Mouse (Mus musculus): Measurements from ENCODE around the gene Spx.

Spx gene

DNA sequence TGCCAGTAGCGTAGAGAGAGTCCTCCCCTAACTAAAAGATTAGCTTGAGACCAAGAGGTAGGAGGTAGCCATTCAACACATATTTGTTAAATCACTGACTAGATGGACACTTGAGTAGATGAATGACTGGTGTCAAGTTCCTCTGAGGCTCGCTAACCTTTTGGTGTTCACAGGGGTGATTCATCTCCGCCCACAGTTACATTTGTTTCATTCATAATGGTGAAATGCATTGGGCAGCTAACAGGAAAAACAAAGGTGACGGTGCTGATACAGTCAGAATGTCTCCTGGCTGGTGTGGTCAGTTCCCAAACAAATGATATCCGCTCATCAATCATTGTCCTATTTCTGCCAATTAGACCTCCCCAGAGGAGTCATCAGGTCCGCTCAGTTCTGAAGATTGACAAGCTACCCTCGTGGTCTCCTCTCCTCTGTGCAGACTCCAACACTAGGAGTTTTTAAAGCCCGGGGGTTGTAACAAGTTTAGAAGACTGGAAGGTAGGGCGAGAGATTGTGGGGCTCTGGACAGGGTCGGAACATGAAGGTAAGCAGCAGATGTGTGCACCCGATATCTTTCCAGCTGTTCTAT is at the start of gene Spx:
TSS of gene Spx (plus strand) at position 536 of the 586 bp plus-strand sequence.
- no peak for DNase-seq (ENCODE audit: low spot score in 2 of 2)

DNA sequence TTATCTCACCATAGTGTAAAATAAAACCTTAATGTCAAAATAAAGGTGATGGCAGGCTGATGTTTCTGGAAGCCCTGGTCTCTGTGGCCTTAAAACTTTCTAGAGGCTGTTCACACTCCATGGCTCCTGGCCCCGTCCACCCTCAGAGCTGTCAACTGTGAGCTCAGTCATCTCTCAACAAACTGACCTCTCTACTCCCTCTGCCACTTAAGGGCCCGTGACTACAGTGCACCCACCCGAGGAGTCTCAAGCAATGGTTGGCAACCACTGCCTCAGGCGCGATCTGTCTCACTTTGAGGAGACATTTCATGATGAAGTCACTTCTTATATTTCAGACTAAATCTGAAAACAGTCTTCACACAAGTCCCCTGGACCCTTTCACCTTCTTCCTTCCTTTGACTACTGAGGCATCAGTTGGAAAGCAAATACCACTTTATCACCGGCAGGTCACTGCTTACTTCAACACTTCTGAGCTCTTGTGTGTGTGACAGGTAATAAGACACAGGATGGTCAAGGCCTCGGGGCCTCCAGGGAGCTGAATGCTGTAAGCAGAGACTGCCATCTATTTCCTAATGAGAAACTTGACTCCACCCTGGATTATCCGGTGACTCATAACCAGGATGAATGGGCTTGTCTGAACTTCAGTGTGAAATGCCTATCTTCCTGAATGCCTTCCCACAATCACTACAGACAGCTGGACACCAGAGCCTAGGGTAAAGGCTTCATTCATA is 47.3 kb upstream of the Spx start:
- no peak for DNase-seq (ENCODE audit: low spot score in 2 of 2)

DNA sequence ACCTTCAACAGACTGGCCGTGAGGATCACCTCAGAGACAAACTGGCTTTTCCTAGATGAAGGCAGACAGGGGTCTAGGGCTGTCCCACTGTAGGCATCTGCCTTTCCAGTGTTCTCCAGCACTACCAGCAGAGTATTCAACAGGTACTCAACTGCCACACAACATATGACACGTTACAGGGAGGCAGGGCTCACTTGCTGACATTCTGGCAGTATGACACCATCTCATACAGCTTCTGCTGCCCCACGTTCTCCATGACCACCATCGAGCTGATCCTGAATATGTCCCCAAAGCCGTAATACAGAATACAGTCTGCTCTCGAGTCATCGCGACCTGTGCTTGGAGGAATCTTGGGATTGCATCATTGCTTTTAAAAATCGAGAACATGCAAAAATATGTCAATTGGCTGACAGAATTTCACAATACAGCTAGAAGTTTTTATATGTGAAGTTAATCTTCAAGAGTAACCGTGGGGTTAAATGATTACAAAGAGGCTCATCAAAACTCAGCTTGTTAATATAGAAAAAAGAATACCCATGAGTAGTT is 46.7 kb upstream of the Spx start:
- DNase-seq (ENCODE audit: low spot score in 2 of 2) = no peak

DNA sequence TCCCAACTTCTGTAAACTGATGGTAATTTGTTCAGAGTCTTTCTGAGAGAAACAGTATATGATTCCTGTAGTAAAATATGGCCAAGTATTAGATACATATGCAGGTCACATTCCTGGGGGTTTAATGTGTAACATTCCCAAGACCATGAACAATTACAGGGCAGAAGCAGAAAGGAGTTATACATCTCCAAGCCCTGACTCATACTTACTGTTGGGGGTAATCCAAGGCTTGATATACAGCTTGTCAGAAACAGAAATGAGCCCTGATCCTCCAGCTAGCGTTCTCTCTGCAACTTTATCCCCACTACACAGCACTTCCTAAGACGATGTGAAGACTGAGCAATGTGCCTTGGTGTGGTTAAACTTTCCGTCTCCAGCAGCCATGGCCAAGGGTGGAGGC is 45.7 kb upstream of the Spx start:
- DNase-seq (ENCODE audit: low spot score in 2 of 2) = no peak

DNA sequence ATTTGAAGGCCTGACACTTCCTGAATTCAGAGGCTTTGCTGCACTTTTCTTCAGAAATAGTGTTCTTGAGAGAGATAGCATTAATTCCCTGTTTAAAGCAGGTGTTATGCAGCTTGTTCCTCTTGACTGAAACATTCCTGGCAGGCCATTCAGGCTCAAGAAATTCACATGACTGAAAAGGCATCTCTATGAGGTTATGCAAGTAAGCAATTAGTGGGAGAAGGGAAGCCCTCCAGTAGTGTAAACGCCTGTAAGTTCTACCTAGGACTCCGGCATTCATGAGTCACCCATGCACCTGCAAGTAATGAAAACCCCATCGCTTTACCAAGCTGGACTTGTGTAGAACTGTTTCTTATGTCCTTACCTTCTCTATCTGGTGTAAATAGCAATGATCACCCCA is 43.7 kb upstream of the Spx start:
- DNase-seq (ENCODE audit: low spot score in 2 of 2) = no peak

DNA sequence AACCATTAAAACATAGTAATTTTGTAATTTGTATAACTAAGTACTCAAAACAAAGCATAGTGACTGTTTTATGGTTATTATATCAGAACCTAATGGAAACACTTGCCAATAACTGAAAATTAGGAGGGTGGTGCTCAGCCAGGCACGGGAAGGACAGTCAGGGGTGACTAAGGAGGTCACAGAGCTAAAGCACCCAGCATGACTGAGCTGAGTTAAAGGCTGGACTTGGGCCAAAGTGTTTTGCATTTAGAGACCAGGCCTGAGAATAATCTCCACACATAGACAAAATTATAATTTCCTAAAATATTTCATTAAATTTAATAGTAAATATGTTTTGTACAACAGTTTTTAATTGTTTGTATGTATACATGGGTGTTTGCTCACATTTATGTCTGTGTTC is 36.2 kb upstream of the Spx start:
- no peak for DNase-seq (ENCODE audit: low spot score in 2 of 2)

DNA sequence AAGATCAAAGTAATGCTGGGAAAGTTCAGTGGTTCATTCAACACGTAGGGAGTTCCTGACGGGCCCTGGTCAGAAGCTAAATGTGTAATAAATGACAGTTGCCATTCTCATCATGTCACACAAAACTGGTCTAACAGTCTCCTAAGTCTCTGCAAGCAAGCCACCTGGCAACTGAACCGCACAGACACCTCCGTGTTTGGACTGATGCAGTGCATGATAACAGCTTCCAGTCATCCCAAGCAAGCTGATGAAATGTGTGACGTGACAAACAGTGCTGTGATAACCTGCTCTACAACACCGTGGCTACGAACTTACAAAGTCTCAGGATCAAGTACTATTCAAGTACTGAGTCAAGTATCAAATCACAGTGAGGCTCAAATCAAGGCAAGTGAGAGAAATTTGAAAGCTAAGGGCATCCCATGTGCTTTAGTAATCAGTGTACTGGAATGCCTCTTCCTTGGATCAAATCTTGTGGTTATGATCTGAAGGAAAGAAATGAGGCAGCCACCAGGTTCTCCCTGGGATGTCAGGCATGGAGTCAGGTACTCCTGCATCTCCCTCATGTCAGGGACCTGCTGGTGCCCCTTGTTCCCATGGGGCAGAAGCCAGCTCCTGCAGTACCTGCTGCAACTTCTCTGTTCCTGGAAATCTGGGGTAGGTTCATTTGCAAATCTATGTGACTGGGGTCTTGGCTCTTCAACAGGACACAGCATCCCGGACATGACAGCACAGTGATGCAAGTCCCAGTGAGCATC is 34.5 kb upstream of the Spx start:
- DNase-seq (ENCODE audit: low spot score in 2 of 2) = no peak

DNA sequence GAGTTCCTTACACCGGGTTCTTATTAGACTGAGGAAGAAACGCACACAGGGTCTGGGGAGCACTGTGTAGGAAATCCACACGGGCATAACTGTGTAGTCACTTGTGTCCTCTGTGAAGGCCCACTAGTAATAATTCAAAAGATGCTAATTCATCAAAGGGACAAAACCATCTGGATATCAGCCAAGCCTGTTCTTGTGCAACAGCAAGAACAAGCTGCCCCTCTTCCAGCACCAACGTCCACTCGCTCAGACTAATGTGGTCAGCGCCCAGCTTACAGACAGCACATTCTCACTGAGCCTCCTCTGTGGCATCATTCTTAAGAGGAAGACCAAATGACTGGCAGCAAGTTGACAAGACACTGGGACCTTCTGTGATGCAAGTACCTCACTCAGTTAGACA is 33.3 kb upstream of the Spx start:
- DNase-seq (ENCODE audit: low spot score in 2 of 2) = no peak

DNA sequence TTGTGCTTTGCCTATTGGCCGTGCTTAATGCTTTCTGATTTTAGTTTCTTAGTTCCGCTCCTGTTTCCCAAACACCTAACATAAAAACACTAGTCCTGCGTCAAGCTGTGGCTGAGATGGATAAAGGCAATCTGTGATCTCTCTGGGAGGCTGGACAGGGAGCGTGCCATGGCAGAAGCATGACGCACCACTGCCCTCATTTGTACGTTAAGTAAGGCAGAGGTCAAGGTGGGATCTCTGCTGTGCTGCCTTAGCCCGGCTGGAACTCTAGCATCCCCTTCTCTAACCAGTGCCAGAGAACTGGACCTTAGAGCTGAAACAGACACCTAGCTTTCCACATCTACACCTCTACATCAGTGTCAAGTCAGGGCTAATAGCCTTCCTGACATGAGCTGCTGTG is 31.6 kb upstream of the Spx start:
- no peak for DNase-seq (ENCODE audit: low spot score in 2 of 2)

DNA sequence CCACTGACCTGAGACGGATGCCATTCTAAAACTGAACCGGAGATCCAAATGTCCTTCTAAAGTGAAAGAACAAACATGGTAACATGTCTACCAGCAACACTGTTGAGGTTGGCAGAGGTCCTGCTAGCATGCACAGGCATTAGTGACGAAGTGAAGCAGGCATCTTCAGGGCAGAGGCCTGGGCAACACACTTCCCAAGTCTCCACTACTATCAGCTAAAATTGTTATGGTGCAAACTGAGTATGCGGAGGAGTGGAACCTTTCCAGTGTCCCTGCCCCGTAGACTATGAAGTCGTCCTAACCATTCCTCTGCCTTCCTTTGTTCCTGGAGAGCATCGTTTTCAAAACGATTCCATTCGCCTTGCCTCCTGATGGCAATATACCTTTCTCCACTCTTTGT is 28.7 kb upstream of the Spx start:
- no peak for DNase-seq (ENCODE audit: low spot score in 2 of 2)

DNA sequence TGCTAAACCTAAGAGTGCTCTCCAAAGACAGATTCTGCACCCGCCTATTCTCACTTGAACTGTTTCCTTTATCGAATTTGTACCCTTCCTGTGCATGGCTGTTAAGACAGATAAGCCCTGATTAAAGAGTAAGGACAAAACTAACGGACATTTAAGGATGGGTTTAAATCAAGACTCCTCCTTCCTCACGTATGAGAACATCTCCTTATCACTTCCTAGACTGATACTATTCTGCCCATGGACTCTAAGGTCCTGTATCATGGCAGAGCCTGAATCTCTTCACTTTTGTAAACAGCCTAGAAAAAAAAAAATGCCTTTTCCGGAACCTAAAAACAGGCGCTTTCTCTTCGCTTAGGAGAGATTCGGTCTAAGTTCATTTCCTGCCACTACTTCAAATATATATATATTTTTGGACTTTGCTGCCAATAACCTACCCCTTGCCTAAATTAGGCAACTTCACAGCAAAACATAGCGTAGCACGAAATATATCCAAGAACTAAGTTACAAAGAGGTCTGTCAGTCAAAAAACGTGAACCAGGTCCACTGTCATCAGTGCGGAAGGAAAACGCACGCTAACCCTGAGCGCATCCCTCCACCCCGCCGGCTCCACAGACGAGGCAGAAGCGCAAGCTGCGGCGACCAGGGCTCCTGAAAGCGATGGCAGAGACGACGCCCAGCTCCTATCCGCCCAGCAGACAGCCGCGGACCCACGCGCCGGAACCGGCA is 26.8 kb upstream of the Spx start:
- no peak for DNase-seq (ENCODE audit: low spot score in 2 of 2)

DNA sequence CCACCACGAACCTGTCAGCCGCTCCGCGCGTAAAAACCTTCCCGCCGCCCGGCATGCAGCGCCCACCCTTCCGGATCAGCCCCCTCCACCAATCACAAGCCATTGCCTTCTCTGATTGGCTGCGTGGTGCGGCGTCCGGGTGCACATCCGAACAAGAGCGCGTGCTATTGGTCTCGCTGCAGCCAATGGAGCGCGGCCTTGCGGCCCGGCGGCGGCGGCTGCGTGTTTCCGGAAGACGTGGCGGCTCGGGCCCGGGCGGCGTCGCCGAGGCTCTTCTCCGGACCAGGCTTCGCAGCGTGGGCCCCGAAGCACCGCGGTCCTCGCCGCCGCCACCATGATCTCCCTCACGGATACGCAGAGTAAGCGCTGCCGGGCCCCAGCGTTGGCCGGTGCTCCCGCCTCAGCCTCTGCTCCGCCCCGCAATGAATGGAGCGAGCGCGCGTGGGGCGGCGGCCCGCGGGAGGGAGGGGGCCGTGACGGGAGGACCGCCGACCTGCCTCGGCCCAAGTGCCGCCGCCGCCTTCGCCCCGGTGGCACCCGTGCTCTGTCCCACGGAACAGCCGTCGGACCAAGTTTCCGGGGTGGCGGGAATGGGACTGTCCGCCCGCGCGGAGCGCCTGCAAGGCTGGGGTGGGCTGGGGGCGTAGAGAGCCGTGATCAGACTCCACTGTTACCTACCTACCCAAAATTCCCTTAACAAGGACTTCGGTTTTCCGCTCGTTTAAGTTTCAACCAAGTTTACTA is 26.1 kb upstream of the Spx start, which contains the start of the genes Recql and Golt1b:
TSS of gene Recql (minus strand) at position 77 of the 744 bp plus-strand sequence.
TSS of gene Golt1b (plus strand) at position 211 of the 744 bp plus-strand sequence.
- peak; percentile 94 to 95 for DNase-seq (ENCODE audit: low spot score in 2 of 2)

DNA sequence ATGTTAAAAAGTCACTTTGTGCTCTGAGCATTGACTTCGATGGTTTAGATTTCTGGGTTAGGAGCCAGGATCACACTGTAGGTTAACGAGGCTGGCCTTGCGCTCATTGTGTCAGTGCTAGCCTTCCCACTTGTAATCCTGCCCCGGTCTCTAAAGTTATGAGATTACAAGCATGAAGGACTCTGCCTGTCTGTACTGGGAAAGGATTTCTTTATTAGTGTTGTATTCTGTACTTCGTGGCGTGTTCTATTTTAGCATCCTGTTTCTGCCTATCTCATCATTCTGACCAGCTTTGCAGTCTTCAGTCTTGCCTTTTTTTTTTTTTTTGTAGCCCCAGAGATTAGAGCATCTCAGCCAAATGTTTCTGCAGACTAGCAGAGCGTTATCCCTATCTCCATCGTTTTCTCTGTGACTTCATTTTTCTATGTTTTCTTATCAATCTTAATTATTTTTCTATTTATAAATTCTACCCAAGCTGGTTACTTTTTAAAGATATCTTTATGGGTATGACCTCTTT is 25.4 kb upstream of the Spx start:
- DNase-seq (ENCODE audit: low spot score in 2 of 2) = no peak

DNA sequence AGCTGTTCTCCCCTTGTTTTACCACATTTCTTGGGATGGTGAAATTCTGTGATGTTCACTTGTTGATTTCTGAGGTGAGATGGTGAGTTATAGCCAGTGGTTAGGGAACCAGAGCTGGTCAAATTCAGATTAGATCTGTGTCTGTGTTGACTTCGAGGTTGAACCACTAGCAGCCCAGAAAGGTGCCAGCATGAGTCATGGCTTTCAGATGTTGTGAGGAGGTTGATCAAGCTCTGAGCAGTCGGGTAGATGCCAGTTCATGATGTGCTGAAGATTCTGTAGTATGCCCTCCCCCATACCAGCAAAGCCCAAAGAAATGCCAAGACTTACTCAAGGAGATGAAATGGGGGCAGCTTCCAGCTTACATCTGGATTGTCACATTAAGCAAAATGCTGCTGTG is 24.1 kb upstream of the Spx start:
- no peak for DNase-seq (ENCODE audit: low spot score in 2 of 2)

DNA sequence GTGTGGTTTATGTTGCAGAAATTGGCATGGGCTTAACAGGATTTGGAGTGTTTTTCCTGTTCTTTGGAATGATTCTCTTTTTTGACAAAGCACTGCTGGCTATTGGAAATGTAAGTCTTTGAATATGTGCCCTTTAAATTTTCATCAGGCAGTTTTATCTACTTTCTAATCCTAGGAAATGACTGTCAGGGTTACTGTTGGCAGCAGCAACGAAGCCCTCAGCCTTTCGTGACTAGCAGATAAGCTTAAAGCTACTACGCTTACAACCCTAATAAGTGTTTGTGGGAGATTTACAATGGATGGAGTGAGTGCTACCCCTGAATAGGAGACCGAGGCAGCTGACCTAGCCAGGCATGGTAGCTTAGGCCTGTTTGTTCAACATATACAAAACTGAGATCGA is 20.9 kb upstream of the Spx start:
- no peak for DNase-seq (ENCODE audit: low spot score in 2 of 2)

DNA sequence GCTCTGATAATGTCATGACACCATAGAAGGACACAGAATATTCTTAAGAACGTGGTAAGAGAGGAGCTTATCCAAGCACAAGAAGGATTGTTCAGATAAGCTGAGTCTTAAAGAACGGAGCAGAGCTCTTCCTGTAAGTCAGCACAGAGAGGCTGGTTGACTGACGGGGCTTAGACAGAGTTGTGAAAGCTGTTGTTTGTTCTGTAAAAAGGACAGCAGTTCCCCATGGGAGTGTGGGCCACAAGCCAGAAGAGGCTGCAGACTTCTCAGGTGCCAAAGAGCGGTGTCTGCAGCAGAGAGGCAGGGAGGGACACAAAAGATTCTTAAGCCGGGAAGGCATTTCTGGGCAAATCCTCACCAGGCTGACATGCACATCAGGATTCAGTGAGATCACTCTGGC is 18.6 kb upstream of the Spx start:
- no peak for DNase-seq (ENCODE audit: low spot score in 2 of 2)

DNA sequence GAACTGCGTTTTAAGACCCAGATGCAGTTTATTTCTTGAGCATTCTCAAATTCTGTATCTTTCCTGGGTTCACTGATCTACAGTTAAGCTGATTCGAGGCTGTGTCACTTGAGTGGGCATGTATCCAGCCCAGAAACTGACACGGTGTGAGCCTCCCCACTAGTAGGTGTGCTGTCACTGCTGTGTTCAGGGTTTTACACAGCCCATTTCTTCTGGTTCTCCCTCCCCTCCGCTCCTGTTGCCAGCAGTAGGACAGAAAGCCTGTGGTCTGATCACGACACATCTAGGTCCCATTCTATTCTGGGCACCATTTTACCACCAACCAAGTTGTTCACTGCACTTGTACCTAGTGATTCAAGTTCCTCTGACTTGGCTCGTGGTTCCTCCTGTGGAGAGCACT is 17.5 kb upstream of the Spx start:
- no peak for DNase-seq (ENCODE audit: low spot score in 2 of 2)

DNA sequence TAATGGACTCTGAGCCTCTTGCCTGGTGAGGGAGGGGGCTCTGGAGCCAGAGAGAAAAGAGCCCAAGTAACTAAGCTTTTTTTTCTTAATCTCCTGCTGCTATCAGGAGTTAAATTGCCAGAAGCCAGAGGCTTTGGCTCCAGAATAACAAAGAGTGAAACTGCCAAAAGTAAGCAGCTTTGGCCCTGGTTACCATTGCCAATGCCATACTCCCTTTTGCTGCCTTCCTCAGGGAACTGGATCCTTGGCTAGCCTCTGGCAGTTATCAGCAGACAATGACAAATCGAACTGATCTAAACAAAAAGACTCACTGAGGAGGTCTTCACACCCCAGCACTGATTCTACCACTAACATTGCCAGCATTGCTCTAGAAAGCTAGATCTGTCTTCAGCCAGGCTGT is 2.1 kb upstream of the Spx start:
- no peak for DNase-seq (ENCODE audit: low spot score in 2 of 2)

DNA sequence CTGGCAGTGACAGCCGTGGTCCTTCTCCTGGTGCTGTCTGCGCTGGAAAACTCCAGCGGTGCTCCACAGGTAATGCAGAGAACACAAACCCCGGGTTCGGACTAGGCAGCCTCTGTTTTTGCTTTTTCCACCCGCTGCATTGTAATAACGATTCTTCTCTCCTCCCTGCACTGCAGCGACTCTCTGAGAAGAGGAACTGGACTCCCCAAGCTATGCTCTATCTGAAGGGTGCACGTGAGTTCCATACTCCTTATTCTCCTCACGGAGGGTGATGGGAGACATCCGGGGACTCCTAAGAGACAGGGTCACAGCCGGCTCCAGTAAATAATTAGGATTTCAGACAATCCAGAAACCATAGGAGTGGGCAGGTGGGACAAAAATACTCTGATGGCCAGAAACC is 604 bp downstream of the Spx start:
- no peak for DNase-seq (ENCODE audit: low spot score in 2 of 2)

DNA sequence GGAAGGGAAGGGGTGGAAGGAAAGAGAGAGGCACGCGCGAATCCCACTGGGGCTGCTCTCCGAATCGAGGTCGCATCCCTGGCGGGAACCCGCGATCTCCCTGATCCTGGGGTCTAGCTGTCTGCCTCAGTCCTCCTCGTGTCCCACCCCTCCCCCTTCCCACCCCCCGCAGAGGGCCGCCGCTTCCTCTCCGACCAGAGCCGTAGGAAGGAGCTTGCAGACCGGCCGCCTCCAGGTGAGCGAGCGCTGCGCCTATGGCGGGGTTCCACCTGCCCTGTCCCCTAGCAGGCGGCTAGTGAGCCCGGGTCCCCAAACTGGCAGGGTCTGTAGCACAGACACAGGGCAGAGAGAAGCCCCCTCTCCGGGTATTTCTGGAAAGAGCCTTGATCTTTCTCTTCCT is 1.4 kb downstream of the Spx start:
- no peak for DNase-seq (ENCODE audit: low spot score in 2 of 2)

DNA sequence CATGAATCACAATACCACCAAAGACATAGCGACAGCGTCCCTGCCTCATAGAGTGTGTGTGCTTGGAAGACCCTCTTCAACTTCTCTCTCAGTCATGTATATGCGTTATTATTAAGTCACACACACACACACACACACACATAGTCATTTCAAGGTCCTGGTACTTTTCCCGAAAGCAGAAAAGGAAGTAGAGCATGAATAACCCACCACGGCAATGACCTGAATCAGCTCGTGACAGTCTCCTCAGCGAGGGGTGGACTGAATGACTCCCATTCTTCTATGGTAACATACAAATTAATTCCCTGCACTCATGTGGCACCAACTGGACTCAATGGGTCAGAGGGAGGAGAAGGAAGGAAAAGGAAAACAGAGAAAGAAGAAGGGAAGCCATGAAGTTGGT is 11.7 kb downstream of the Spx start:
- no peak for DNase-seq (ENCODE audit: low spot score in 2 of 2)

Data from spleen, postnatal 14 days (tissue).